Mouse (Mus musculus) heart, embryonic 13.5 days (tissue): Measurements from ENCODE around the gene Fen1. TPM values are rescaled to one million over a fixed set of nuclear protein-coding genes. Genes with fewer than 3 reads are reported as not detected.
"Not testable (repeated sequence)": the region's sequence is repeated elsewhere in the genome, so short reads cannot be mapped to it uniquely, and the experiment has no call there.

Experiments used
- ATAC-seq: fragments of 200-750 bp; cut with Nextera tagmentation; 2 replicates; pipeline ENCODE4 v1.8.0; 2017; ENCODE audit warnings: moderate TSS enrichment; ENCODE audit not compliant: insufficient number of reproducible peaks, low FRiP score, low TSS enrichment; ENCODE audit errors: extremely low read depth
- H3K27ac ChIP-seq: fragments of 300-500 bp; sonication (generic); replicated peaks from 2 replicates; pipeline ENCODE4 v1.5.1; 2015; ENCODE audit warnings: moderate library complexity, mild to moderate bottlenecking, inconsistent platforms
- H3K27me3 ChIP-seq: fragments of 300-500 bp; sonication (generic); replicated peaks from 2 replicates; pipeline ENCODE4 v1.6.1; 2015; ENCODE audit warnings: mild to moderate bottlenecking, inconsistent platforms
- H3K36me3 ChIP-seq: fragments of 300-500 bp; sonication (generic); 2 replicates; pipeline ENCODE4 v1.6.1; 2015; ENCODE audit warnings: mild to moderate bottlenecking, inconsistent platforms
- H3K4me1 ChIP-seq: fragments of 300-500 bp; sonication (generic); 2 replicates; pipeline ENCODE4 v1.6.1; 2015; ENCODE audit warnings: inconsistent platforms
- H3K4me2 ChIP-seq: fragments of 300-500 bp; sonication (generic); 2 replicates; pipeline ENCODE4 v1.6.1; 2015; ENCODE audit warnings: inconsistent platforms, mild to moderate bottlenecking, moderate library complexity
- H3K4me3 ChIP-seq: fragments of 300-500 bp; sonication (generic); 2 replicates; pipeline ENCODE4 v1.5.1; 2015; ENCODE audit warnings: moderate library complexity, mild to moderate bottlenecking, inconsistent platforms
- H3K9ac ChIP-seq: fragments of 300-500 bp; sonication (generic); 2 replicates; pipeline ENCODE4 v1.6.1; 2015; ENCODE audit warnings: inconsistent platforms, mild to moderate bottlenecking, moderate library complexity
- H3K9me3 ChIP-seq: fragments of 300-500 bp; sonication (generic); 2 replicates; pipeline ENCODE4 v1.6.1; 2016; ENCODE audit warnings: inconsistent platforms
- WGBS: fragments of 180-500 bp; shearing (Covaris S2); methylation state at CpG from one replicate; pipeline ENCODE4 v1.1.7; 2015; ENCODE audit warnings: mixed read lengths; 5-methylcytosine and 5-hydroxymethylcytosine counted together
- polyA plus RNA-seq: library from polyadenylated mRNA; unstranded; fragments of >200 nt; fragmentation: Nextera tagmentation; extraction: Ambion mirVana; gene quantifications from 2 replicates; pipeline ENCODE4 v1.2.1, GENCODE M21; 2015

Gene Fen1
- polyA plus RNA-seq, 1 experiment from 2014 or later, result 49.0 TPM

GRCm38 (mm10) chr19:10176941-10177372 lies 27.0 kb downstream of the Fen1 start:
- H3K4me2 ChIP-seq, result peak overlapping the region; percentile 32

GRCm38 (mm10) chr19:10176477-10176876 lies 27.5 kb downstream of the Fen1 start:
- no peak for ATAC-seq
- 69% methylated on average over 1 of the region's 1 CpGs for WGBS
- Histone ChIP-seq H3K4me3 (no peak overlapping the region), H3K27me3 (no peaks in the 10 kb centered on the region), H3K4me2 (peak overlapping the region; percentile 32; the same call in 1 of the 2 replicates), H3K4me1 (peaks cover 41% of the 10 kb centered on the region), H3K9ac (no peak overlapping the region), H3K27ac (0 out of 2 replicates have a peak overlapping the region, but pooled peaks have one; percentile 36), H3K9me3 (no peaks in the 10 kb centered on the region), H3K36me3 (no peaks in the 10 kb centered on the region)

More at GRCm38 (mm10) chr19:10176941-10177372, 27.0 kb downstream of the Fen1 start:
- Histone ChIP-seq H3K36me3 (no peaks in the 10 kb centered on the region), H3K27me3 (no peaks in the 10 kb centered on the region), H3K4me3 (no peak overlapping the region), H3K9ac (no peak overlapping the region), H3K27ac (peak overlapping the region; percentile 61), H3K9me3 (no peaks in the 10 kb centered on the region), H3K4me1 (peaks cover 43% of the 10 kb centered on the region)
- 31% methylated on average over 7 of the region's 7 CpGs for WGBS
- peak; percentile 45; the same call in 1 of the 2 replicates for ATAC-seq

- H3K9ac ChIP-seq, result no peak overlapping the region
- H3K9me3 ChIP-seq, result no peaks in the 10 kb centered on the region
- H3K4me2 ChIP-seq, result no peak overlapping the region
- peaks cover 35% of the 10 kb centered on the region for H3K4me1 ChIP-seq
- H3K4me3 ChIP-seq, result no peak overlapping the region
- H3K36me3 ChIP-seq, result no peaks in the 10 kb centered on the region
- 58% methylated on average over 4 of the region's 4 CpGs for WGBS
- ATAC-seq, result no peak
- H3K27me3 ChIP-seq, result no peaks in the 10 kb centered on the region
- no peak overlapping the region for H3K27ac ChIP-seq
These were observed 29.0 kb downstream of the Fen1 start for GRCm38 (mm10) chr19:10174956-10175355.

- no peak for ATAC-seq
- H3K4me3 ChIP-seq, result no peak overlapping the region
- peaks cover 35% of the 10 kb centered on the region for H3K4me1 ChIP-seq
- H3K27ac ChIP-seq, result no peak overlapping the region
- no peak overlapping the region for H3K4me2 ChIP-seq
- no peaks in the 10 kb centered on the region for H3K36me3 ChIP-seq
- H3K9ac ChIP-seq, result no peak overlapping the region
- no peaks in the 10 kb centered on the region for H3K27me3 ChIP-seq
- no peaks in the 10 kb centered on the region for H3K9me3 ChIP-seq
- 79% methylated on average over 7 of the region's 7 CpGs for whole genome bisulfite sequencing
These were observed 30.0 kb downstream of the Fen1 start for GRCm38 (mm10) chr19:10173844-10174539.

GRCm38 (mm10) chr19:10173116-10173718 lies 30.8 kb downstream of the Fen1 start:
- Histone ChIP-seq H3K4me1 (peaks cover 35% of the 10 kb centered on the region), H3K27ac (peak overlapping the region; percentile 67), H3K9me3 (no peaks in the 10 kb centered on the region), H3K4me3 (no peak overlapping the region), H3K9ac (no peak overlapping the region), H3K36me3 (no peaks in the 10 kb centered on the region), H3K27me3 (no peaks in the 10 kb centered on the region), H3K4me2 (no peak overlapping the region; the same call in 1 of the 2 replicates)
- peak; percentile 47; the same call in 1 of the 2 replicates for ATAC-seq
- WGBS, result 65% methylated on average over 5 of the region's 5 CpGs

GRCm38 (mm10) chr19:10171846-10172245 lies 32.1 kb downstream of the Fen1 start:
- H3K9ac ChIP-seq, result no peak overlapping the region
- peak overlapping the region; percentile 28; the same call in 1 of the 2 replicates for H3K27ac ChIP-seq
- H3K4me2 ChIP-seq, result no peak overlapping the region
- ATAC-seq, result no peak
- peaks cover 28% of the 10 kb centered on the region for H3K4me1 ChIP-seq
- no peaks in the 10 kb centered on the region for H3K36me3 ChIP-seq
- H3K9me3 ChIP-seq, result no peaks in the 10 kb centered on the region
- H3K4me3 ChIP-seq, result no peak overlapping the region
- H3K27me3 ChIP-seq, result no peaks in the 10 kb centered on the region

- no peak overlapping the region for H3K4me2 ChIP-seq
- peaks cover 23% of the 10 kb centered on the region for H3K4me1 ChIP-seq
- H3K9ac ChIP-seq, result no peak overlapping the region
- no peak overlapping the region for H3K4me3 ChIP-seq
- 73% methylated on average over 7 of the region's 7 CpGs for WGBS
- no peak for ATAC-seq
- no peaks in the 10 kb centered on the region for H3K36me3 ChIP-seq
- no peaks in the 10 kb centered on the region for H3K27me3 ChIP-seq
- H3K9me3 ChIP-seq, result no peaks in the 10 kb centered on the region
- 0 out of 2 replicates have a peak overlapping the region, but pooled peaks have one; percentile 28 for H3K27ac ChIP-seq
These were observed 32.6 kb downstream of the Fen1 start for GRCm38 (mm10) chr19:10171359-10171758.

GRCm38 (mm10) chr19:10170466-10170865 lies 33.5 kb downstream of the Fen1 start:
- WGBS, result 45% methylated on average over 1 of the region's 1 CpGs
- no peaks in the 10 kb centered on the region for H3K27me3 ChIP-seq
- peaks cover 14% of the 10 kb centered on the region for H3K4me1 ChIP-seq
- no peak overlapping the region for H3K4me3 ChIP-seq
- H3K36me3 ChIP-seq, result no peaks in the 10 kb centered on the region
- H3K27ac ChIP-seq, result no peak overlapping the region
- no peak overlapping the region for H3K4me2 ChIP-seq
- no peaks in the 10 kb centered on the region for H3K9me3 ChIP-seq
- H3K9ac ChIP-seq, result no peak overlapping the region
- ATAC-seq, result no peak

- not testable (repeated sequence) for ATAC-seq, H3K9ac ChIP-seq, H3K36me3 ChIP-seq, H3K27me3 ChIP-seq, H3K9me3 ChIP-seq, H3K4me2 ChIP-seq, H3K27ac ChIP-seq, H3K4me3 ChIP-seq
- peaks cover 10% of the 10 kb centered on the region for H3K4me1 ChIP-seq
- WGBS, result 75% methylated on average over 3 of the region's 3 CpGs
These were observed 34.2 kb downstream of the Fen1 start for GRCm38 (mm10) chr19:10169692-10170330.

GRCm38 (mm10) chr19:10169179-10169578 lies 34.8 kb downstream of the Fen1 start:
- ATAC-seq, result no peak
- H3K27me3 ChIP-seq, result no peaks in the 10 kb centered on the region
- no peak overlapping the region for H3K27ac ChIP-seq
- H3K4me1 ChIP-seq, result peaks cover 8% of the 10 kb centered on the region
- no peak overlapping the region for H3K4me2 ChIP-seq
- H3K4me3 ChIP-seq, result no peak overlapping the region
- H3K9ac ChIP-seq, result no peak overlapping the region
- no peaks in the 10 kb centered on the region for H3K36me3 ChIP-seq
- no peaks in the 10 kb centered on the region for H3K9me3 ChIP-seq

GRCm38 (mm10) chr19:10168441-10168840 lies 35.5 kb downstream of the Fen1 start:
- H3K9ac ChIP-seq, result no peak overlapping the region
- WGBS, result 80% methylated on average over 3 of the region's 3 CpGs
- ATAC-seq, result no peak

More at GRCm38 (mm10) chr19:10168441-10168840, 35.5 kb downstream of the Fen1 start:
- no peak overlapping the region for H3K27ac ChIP-seq
- no peaks in the 10 kb centered on the region for H3K27me3 ChIP-seq
- peaks cover 8% of the 10 kb centered on the region for H3K4me1 ChIP-seq
- no peak overlapping the region for H3K4me3 ChIP-seq
- no peaks in the 10 kb centered on the region for H3K36me3 ChIP-seq
- no peaks in the 10 kb centered on the region for H3K9me3 ChIP-seq
- no peak overlapping the region for H3K4me2 ChIP-seq
